Mouse (Mus musculus) lung, postnatal 25 days (tissue): ENCODE measurements around the gene Dcpp3.
A peak's percentile ranks its signal among the peaks of the same experiment; 100 is the strongest.
"Not testable (repeated sequence)": the region's sequence is repeated elsewhere in the genome, so short reads cannot be mapped to it uniquely, and the experiment has no call there.

Source experiments
- DNase-seq: peaks from one replicate; pipeline ENCODE4 v3.0.0; 2022; ENCODE audit warnings: low spot score

Dcpp3 gene

GRCm38 (mm10) chr17:23917158-23917557, at the start of gene Dcpp3:
Dcpp3 (plus strand) TSS chr17:23917458.
- DNase-seq: not testable (repeated sequence)

- DNase-seq: no peak
These were observed 49.5 kb upstream of the Dcpp3 start, which contains the start of gene Prss21 for GRCm38 (mm10) chr17:23867756-23868155. Prss21 (plus strand) TSS chr17:23868056.

GRCm38 (mm10) chr17:23868513-23868912, 48.7 kb upstream of the Dcpp3 start:
- DNase-seq: peak; percentile 27

- peak; percentile 50 for DNase-seq
These were observed 43.1 kb upstream of the Dcpp3 start for GRCm38 (mm10) chr17:23873884-23874856.

GRCm38 (mm10) chr17:23876741-23877140, 40.5 kb upstream of the Dcpp3 start:
- DNase-seq: no peak

GRCm38 (mm10) chr17:23877166-23877565, 40.1 kb upstream of the Dcpp3 start:
- DNase-seq: no peak

GRCm38 (mm10) chr17:23880576-23880975, 36.7 kb upstream of the Dcpp3 start, which contains the start of the genes Dcpp1 and Dcpp2:
Dcpp1 (plus strand) TSS chr17:23880876.
Dcpp2 (plus strand) TSS chr17:23880880.
- not testable (repeated sequence) for DNase-seq

GRCm38 (mm10) chr17:23924531-23925007, 7.3 kb downstream of the Dcpp3 start:
- DNase-seq: peak; percentile 93

GRCm38 (mm10) chr17:23925090-23925493, 7.8 kb downstream of the Dcpp3 start:
- peak; percentile 40 for DNase-seq

GRCm38 (mm10) chr17:23931157-23931556, 13.9 kb downstream of the Dcpp3 start:
- DNase-seq: no peak

GRCm38 (mm10) chr17:23941372-23941771, 24.1 kb downstream of the Dcpp3 start, which contains the start of gene Sbp:
Sbp (plus strand) TSS chr17:23941672.
- no peak for DNase-seq

- DNase-seq: not testable (repeated sequence)
These were observed 30.2 kb downstream of the Dcpp3 start for GRCm38 (mm10) chr17:23947486-23947885.

- DNase-seq: no peak
These were observed 31.8 kb downstream of the Dcpp3 start for GRCm38 (mm10) chr17:23949068-23949467.

- DNase-seq: not testable (repeated sequence)
These were observed 33.6 kb downstream of the Dcpp3 start for GRCm38 (mm10) chr17:23950828-23951227.

- DNase-seq: no peak
These were observed 37.9 kb downstream of the Dcpp3 start, which contains the start of gene Sbpl for GRCm38 (mm10) chr17:23955174-23955573. Sbpl (minus strand) TSS chr17:23955274.

GRCm38 (mm10) chr17:23960084-23960738, 43.0 kb downstream of the Dcpp3 start:
- peak; percentile 84 for DNase-seq

GRCm38 (mm10) chr17:23961573-23962122, 44.4 kb downstream of the Dcpp3 start:
- no peak for DNase-seq

GRCm38 (mm10) chr17:23965805-23966425, 48.7 kb downstream of the Dcpp3 start:
- DNase-seq: no peak

- peak; percentile 54 for DNase-seq
These were observed 49.6 kb downstream of the Dcpp3 start for GRCm38 (mm10) chr17:23966658-23967401.

GRCm38 (mm10) chr17:23968780-23969179, 51.5 kb downstream of the Dcpp3 start:
- peak; percentile 29 for DNase-seq
